Mouse (Mus musculus) frontal cortex, postnatal 10 days (tissue): ENCODE measurements around the gene Ccdc43.

ENCODE experiments used
- DNase-seq, 2 experiments: peaks; one replicate each; pipeline ENCODE4 v3.0.0; 2022; ENCODE audit warnings: low spot score in 2 of 2, mixed read lengths in 1 of 2

The Ccdc43 gene

GRCm38 (mm10) chr11:102665151-102665550, 32.4 kb downstream of the Ccdc43 start:
- DNase-seq, result no peak

DNA sequence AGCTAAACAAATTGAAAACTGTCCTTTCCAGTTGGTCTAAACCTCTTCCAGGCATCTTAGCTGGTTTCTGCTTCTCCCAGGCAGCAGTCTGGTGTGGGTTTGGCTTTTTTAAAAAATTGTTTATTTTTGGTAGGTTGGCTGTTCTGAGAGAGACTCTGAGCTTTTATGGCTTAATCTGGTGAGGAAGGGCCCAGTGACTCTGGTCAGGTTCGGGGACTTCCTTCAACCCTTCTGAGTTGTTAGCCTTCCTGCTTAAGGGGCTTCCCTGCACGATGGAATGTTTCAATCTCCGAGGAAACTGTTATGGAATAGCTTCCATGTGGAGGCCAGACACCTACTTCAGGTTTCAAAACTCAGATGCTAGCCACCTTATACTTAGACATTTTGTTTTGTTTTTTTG, 34.2 kb downstream of the Ccdc43 start, which contains the start of gene Meioc:
TSS of gene Meioc (plus strand) at position 301 of the 400 bp plus-strand sequence.
- DNase-seq, result no peak

DNA sequence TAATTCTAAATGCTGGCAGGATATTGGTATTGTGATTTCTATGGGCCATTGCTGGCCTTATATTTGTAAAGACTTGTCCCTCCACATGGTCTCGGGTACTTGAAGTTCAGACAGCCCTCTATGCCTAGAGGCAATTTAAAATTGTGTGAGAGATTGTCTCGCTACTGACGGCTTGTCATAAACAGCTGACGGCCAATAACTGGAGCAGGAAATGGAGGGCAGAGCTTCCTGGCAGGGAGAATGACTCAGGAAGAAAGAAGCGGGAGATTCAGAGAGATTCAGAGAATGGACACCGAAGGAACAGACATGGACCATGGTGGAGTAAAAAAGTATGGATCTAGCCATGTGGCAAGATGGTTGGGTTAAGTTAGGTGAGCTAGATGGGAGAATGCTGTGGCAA, 40.7 kb downstream of the Ccdc43 start:
- DNase-seq, result no peak

DNA sequence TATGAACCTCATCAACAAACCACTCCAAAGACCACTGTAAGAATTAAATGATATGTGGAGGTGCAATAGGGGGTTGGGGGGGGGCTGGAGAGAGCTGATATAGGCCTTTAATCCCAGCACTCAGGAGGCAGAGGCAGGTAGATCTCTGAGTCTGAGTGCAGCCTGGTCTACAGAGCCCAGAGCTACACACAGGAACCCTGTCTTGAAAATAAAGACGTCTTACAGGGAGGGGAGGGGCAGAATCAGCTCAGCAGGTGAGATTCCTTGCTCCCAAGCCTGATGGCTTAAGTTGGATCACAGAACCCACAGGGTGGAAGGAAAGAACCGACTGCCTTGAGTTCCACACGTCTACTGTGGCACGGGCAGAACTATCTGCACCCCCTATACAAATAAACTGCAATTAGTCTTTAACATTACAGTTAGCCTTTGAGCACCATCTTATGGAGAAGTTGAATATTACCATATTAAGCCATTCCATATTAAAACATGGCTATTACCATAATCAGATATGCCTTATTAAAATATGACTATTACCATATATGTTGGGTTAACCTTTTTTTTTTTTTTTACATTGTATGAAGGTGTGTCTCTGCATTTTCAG, 41.2 kb downstream of the Ccdc43 start:
- no peak for DNase-seq

DNA sequence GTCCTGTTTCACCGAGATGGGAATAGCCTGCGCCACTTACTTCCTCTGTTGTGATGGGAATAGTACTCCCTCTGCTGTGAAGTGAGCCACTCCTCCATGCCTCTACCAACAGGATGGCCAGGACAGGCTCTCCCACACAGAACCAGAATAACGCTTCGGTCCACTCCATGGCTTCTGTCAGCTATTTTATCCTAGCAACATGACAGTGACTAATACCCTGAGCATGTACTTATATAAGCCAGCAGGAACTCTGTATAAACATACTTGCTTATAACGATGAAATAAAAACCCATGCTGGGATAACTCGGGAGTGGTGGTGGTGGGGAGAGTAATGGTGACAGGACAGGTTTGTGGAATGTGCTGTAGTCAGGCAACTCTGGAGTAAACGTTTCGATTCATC, 41.7 kb downstream of the Ccdc43 start:
- no peak for DNase-seq

- DNase-seq, result no peak
Measured at GRCm38 (mm10) chr11:102652844-102653243, 44.7 kb downstream of the Ccdc43 start.

GRCm38 (mm10) chr11:102651381-102651780, 46.2 kb downstream of the Ccdc43 start:
- DNase-seq, result peak in 1 of 2 experiments; percentile 62

DNA sequence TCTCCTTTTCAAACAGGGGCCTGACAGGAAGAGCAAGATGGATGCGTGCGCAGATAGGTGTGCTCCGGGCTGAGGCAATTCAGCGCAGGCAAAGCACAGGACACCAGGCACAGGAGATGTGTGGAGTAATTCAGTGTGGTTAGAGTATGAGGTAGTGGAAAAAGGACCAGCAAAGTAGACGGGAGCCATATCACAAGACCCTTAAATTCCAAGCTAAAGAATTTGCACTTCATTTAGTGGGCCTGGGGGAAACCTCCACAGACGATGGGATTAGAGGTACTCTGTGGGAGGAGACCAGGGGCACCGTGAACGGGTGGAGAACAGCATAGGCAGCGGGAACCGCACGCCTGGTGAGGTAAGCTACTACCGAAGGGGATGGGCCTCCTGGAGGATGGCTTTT, 49.7 kb downstream of the Ccdc43 start:
- no peak for DNase-seq

DNA sequence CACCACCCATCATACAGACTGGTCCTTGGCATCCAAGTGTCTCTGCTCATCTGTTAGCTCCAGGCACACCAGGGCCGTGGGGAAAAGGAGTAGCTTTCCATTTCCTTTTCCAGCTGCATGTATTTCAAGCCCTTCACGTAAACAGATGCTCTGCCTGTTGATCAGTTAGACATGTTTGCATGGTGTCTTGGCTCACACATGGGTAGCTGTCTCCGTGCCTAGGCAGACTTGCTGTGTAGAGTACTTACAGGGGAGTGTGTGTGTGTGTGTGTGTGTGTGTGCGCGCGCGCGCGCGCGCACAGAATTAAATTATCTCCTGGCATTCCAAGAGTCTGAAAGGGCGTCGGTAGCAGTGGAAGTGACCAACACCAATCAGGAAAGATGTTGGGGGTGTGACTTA, 51.4 kb downstream of the Ccdc43 start:
- DNase-seq, result no peak

DNA sequence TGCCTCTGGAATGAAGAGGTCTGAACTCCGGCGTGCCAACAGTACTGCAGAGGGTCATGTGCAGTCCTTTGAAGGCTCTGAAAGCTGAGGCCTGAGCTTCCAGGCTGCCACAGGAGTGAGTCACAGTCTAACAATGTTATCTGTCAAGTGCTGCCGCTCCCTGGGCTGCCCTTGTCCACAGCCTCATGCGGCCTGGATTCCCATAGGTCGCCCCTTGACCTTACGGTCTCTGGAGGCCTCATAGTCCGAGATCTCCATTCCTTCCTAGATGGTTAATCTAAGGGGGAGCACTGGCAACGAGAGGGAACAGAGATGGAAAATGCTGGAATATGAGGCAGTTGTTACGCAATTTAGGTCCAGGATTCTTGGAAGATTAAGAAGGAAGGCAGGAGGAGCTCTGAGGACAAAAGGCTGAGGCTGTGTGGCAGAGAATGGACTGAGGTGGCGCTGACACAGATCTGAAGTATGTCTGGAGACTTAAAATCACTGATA, 53.6 kb downstream of the Ccdc43 start:
- DNase-seq, result no peak

- no peak for DNase-seq
Measured at GRCm38 (mm10) chr11:102636887-102637286, 60.7 kb downstream of the Ccdc43 start.
